Mouse (Mus musculus): Measurements from ENCODE around the gene Pitpna. TPM values are rescaled to one million over a fixed set of nuclear protein-coding genes. Genes with fewer than 3 reads are reported as not detected.
"Not testable (repeated sequence)": the region's sequence is repeated elsewhere in the genome, so short reads cannot be mapped to it uniquely, and the experiment has no call there.

Gene Pitpna
- total RNA-seq (2022) = 100 to 1,000 TPM; 153 to 214 (median 207) TPM

DNA sequence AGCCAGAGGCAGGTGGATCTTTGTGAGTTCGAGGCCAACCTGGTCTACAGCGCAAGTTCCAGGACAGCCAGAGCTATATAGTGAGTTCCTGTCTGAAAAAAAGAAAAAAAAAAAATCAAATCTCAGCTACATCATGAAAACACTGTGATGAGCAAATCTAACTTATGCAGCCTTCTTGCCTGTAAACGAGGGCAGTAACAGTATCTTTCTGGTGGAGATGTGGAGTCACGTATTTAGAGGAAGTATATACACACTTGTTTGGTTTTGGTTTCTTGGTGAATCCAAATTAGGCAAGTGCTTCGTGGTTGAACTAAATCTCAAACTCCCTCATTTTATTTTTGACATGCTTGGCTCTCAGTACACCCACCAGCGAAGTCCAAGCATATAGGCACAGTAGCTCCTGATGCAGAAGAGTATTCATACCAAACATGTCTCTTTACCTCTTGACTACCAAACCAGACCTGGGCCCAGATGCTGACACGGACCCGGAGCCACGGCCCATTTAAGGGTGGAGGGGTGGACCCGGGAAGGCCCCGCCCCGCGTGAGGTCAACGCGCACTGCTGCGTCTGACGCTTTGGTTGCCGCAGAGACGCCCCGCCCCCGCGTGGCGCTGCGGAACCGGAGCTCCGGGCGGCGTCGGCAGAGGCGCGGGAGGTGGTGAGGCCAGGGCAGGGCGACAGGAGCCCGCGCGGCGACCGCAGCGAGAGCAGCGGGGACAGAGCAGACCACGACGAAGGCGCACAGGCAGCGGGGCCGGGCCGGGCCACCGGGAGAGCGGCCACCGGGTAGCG lies at the start of gene Pitpna:
TSS of gene Pitpna (plus strand) at position 605 of the 792 bp plus-strand sequence.
- DNase-seq (ENCODE audit: low spot score in 2 of 2) = peak; percentile 92 to 94

DNA sequence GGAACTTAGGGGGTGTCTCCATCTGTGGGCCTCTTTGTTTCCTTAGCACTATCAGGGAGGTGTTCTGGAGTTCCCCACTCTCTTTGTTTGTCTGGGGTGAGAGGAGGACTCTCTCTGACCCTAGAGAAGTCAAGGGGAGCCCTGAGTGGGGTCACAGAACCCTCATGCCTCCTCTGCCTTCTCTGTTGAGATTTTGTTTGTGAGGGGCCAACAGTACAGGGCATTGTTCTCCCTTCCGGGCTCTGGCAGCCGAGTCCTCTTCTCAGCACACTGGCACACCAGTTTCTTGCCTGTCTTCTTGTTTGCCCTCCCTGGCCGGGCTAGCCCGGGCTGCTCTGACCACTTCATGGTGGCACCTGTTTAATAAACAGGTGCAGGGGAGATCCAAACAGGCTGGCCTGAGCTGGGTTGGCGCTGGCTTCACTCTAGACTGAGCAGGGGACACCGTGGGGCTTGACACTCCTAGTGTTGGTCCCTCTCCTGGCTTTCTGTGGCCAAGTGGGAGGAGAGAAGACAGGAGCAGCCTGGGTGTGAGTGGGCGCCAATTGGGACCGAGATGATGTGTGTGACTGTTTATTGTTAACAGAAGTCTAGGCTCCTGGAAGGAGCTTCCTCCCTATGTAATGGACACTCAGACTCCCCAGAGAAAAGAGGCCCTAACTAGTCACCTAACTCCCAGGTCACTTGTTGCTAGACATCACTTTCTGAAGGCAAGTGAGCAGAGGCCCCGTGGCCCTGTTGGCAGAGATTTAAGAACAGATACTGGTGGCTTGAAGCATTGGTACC lies 49.5 kb upstream of the Pitpna start:
- DNase-seq (ENCODE audit: low spot score in 2 of 2) = no peak

DNA sequence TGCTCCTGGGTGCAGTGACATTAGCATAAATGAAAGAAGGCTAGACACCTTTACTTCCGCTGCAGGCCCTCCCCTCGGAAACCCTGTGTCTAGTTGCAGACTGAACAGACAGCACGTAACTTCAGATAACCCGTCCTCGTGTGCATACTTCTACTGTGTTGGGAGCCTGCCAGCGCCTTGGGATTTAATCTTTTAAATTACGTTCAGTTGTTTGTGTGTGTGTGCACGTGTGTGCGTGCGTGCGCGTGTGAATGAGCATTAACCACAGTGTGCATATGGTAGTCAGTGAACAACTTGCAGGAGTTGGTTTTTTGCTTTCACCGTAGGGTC lies 49.0 kb upstream of the Pitpna start:
- no peak for DNase-seq (ENCODE audit: low spot score in 2 of 2)

DNA sequence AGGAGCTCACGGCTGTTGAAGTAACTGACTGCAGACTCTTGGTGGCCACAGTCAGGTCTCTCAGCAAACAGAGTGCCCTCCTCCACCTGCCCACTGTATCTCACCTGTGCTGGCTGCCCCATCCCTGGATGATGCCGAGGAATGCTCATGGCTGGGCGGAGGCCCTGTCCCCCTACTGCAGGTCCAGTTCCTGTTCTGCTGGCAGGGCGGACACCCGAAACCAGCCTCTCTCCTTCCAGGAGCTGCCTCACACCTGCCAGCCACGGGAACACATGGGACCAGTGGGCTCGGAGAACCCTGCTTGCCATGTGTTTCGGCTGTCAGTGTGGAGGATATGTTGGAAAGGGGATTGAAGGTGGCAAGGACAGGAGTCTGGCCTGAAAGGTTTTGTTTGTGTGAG lies 47.7 kb upstream of the Pitpna start:
- peak in 1 of 2 experiments; percentile 47 for DNase-seq (ENCODE audit: low spot score in 2 of 2)

DNA sequence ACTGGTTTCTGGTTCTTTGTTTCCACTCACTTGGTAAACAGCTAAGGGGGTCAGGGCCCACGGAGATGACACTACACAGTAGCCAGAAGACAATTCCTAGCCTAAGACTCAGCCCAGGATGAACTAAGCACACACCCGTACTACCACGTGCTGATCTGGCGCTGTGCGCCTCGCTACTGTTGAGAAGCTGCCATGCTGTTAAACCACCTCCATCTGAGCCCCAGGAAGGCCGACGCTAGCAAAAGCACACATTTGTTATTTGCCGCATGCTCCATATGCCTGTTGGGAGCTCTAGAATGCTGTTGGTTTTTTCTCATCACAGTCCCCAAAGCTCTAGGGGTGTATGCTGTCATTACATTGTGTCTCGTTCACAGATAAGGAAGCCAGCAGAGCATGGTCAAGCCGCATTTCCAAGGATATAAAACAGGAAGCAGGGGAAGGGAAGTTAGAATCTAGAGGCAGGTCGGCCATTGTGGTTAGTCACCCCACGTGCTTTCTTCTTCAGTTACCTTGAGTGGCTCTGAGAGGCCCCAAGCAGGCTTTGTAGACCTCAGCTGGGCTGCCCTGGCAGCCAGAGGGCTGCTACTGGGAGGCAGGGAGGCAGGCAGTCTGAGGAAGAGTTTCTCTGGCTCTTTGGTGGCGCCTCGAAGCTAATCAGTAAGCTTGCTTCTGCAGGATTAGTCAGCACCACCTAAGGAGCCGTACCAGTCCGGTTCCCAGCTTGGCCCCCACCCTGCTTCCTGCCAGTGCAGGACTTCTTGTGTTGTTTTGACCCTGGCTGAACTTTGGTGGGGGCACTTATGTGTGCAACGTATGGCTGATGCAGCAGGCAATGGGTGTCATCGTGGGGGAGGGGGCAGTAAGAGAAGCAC lies 47.0 kb upstream of the Pitpna start:
- no peak for DNase-seq (ENCODE audit: low spot score in 2 of 2)

DNA sequence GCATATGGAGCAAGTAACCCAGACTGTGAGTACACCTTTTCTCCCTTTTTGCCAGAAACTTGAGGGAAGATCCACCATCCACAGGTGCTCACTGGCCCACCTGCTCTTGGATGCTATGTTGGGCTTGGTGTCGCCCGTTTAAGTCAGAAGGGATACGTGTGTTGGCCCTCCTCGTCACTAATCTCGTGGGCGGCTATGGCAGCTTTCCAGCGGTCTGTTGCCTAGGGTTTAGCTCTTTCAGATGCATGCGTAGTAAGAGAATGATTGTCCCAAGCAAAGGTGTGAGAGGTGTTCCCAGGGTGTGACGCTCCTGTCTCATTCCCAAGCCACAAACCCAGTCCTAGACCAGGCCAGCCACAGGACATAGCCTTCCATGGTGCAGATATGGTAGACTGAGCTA lies 43.2 kb upstream of the Pitpna start:
- DNase-seq (ENCODE audit: low spot score in 2 of 2) = no peak

DNA sequence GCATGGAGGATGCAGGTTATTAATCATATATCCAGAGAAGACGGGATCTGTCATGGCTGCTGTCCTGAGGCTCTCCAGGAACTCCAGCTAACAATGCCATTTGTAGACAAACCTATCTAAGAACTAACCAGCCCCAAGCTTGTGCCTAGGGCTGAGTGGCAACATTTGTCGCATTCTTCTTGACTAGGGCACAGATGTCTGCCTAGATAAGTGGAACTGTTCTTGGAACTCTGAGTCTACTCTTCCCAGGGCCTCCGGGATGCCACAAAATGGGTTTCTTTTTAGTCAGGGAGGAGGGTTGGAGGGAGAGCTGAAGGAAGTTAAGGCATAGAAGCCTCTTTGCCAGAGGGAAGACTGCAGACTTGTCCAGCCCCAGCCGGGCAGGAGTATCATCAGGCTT lies 41.8 kb upstream of the Pitpna start:
- DNase-seq (ENCODE audit: low spot score in 2 of 2) = no peak

DNA sequence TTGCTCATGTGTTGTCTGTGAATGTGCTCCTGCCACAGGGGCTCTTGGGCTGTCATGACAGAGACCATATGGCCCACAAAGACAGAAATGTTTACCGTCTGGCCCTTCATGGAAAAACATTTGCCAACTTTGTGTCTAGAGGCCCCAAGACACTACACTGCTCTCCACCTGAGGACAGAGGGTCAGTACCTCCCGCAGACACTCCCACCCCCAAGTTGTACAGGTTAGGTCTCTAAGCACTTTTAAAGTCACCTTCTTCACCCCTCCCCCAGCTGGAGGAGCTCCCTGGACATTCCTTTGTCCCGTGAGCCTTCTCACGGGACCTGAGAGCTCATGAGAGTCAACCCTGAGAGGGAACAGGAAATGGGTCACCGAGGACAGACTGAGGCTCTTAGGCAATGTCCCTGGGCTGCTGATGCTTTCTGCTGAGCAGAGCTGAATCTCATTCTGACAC lies 38.2 kb upstream of the Pitpna start:
- no peak for DNase-seq (ENCODE audit: low spot score in 2 of 2)

DNA sequence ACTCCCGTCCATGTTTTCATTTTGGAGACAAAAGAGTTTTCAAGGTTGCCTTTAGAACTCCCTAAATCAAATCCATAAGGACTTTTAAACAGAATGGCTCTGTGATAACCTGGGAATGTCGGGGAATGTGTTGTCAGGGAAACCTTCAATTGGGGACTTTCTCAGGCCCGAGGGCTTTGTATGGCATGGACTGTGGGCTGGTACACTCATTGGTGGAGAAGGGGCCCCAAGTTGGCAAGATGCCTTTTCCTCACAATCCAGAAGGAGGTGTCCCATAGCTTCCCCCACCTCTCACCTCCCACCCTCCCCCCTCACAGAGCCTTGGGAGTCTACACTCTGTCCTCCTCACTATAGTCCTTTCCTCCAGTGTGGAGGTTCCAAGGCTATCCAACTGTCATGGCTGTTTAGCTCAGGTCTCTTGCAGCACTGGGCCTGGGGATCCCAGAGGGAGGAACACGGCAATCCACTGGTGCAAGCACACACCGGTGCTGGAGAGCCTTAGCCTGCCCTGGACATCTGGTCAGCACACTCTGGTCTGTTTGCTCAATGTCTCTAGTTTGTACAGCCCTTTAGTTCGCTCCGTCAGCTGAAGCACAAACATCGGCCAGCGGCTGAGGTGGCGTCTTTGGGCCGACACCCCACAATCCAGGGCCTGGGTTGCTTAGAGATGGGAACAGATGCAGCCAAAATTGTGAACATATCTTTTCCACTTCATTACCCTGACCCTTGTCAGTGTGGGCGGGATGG lies 37.5 kb upstream of the Pitpna start:
- peak; percentile 39 to 49 for DNase-seq (ENCODE audit: low spot score in 2 of 2)

- no peak for DNase-seq (ENCODE audit: low spot score in 2 of 2)
These were observed 36.6 kb upstream of the Pitpna start for GRCm38 (mm10) chr11:75551321-75551720.

DNA sequence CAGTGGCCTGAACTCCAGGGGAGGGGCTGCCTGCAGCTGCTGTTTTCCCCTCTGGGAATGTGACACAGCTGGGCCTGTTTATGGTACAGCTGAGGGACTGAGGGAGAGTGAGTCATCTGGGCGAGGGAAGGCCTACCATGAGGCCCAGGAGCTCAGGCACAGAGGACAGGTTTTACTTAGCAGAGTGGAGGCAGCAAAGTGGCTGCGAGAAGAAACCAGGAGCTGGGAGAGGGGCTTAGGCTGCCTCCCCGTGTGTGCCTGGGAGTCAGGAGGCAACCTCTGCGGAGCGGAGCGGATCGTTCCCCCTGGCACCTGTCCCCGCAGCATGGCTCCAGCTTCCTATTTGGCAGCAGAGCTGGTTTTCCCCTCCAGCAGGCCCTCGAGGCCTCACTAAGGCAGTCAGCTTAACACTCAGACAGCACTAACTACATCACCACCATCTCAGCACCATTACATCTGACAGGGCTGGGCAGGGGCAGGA lies 35.9 kb upstream of the Pitpna start:
- DNase-seq (ENCODE audit: low spot score in 2 of 2) = peak; percentile 43 to 69

DNA sequence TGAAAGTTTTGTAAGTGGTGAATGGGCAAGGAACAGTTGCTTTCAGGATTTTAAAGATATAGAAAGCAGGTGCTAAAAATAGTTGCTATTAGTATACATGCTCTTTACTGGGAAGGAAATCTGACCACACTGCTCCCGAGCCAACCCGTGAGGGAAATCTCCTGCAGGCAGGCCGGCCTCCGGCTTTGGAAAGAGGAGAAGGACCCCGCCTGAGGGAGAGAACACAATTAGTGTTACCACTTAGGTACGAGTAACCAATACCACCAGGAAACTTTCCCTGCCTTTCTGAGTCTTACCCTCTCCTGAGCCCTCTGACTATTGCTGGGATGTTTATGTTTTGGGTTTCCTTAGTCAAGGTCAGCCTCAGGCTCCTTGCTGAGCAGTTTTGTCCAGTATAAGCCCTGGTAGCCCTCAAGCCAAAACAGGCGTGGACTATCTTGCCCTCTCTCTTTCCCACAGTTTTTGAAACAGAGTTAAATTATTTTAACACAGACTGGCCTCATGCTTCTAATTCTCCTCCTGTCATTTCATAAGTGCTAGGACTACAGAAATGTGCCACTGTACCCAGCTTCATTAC lies 34.9 kb upstream of the Pitpna start:
- DNase-seq (ENCODE audit: low spot score in 2 of 2) = no peak

DNA sequence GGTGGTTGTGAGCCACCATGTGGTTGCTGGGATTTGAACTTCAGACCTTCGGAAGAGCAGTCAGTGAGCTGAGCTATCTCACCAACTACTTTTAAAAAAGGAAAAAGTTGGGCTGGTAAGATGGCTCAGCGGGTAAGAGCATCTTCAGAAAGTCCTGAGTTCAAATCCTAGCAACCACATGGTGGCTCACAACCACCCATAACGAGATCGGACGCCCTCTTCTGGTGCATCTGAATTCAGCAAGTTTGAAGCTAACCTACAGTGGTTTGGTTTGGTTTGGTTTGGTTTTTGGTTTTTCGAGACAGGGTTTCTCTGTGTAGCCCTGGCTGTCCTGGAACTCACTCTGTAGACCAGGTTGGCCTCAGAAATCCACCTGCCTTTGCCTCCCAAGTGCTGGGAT lies 31.9 kb upstream of the Pitpna start:
- DNase-seq (ENCODE audit: low spot score in 2 of 2) = not testable (repeated sequence)

DNA sequence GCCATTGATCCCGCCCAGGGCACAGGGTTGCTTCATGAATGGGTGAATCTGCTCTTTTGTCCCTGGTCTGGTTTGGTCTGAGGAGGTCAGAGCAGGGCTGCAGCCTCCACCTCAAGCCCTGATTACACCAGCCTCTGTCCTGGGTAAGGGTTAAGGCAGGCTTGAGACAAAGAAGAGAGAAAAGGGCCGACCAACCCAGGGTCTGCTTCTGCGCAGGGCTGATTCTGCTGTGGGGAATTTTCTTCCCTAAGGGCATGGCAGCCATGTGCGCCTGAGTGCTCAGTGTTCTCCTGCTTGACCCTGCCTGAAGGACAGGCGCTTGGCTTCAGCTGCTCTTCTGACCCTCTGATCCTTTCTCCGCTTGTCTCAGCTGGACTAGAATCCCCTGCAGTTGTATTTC lies 30.8 kb upstream of the Pitpna start:
- DNase-seq (ENCODE audit: low spot score in 2 of 2) = no peak

GRCm38 (mm10) chr11:75558101-75558500 lies 29.8 kb upstream of the Pitpna start:
- DNase-seq (ENCODE audit: low spot score in 2 of 2) = no peak

DNA sequence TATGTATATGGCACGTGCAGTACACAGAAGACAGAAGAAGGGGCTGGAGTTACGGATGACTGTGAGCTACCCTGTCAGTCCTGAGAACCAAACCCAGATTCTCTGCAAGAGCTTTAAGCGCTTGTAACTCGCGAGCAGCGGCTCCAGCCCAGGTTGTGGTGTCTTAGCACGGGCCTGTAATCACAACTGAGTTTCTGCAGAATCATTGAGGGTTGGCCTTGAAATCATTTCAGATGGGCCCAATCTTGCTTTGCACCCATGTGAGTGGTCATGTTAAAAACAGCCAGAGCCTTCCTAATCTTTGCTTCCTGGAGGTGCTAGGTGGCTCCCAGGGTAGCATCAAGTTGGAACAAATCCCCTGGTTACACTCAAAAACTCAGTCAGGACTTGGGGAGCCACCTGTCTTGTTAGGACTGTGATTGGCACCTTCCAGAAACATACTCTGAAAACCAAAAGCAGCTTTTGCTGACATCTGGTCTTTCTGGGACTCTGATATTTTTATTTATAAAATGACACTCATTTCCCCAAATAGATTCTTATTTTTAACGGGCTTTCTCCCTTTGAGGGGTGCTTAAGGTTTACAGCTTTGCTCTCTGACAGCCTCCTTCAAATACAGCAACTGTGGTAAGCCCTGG lies 27.9 kb upstream of the Pitpna start:
- DNase-seq (ENCODE audit: low spot score in 2 of 2) = no peak

- DNase-seq (ENCODE audit: low spot score in 2 of 2) = no peak
These were observed 27.1 kb upstream of the Pitpna start for GRCm38 (mm10) chr11:75560530-75561409.

- DNase-seq (ENCODE audit: low spot score in 2 of 2) = no peak
These were observed 26.5 kb upstream of the Pitpna start for GRCm38 (mm10) chr11:75561410-75561791.

- peak in 1 of 2 experiments; percentile 32 for DNase-seq (ENCODE audit: low spot score in 2 of 2)
These were observed 25.1 kb upstream of the Pitpna start for GRCm38 (mm10) chr11:75562840-75563239.

All from gastrocnemius, adult 8-10 months (tissue).